Mouse (Mus musculus) kidney, embryonic 14.5 days (tissue): ENCODE measurements around the gene Sema6b. TPM values are rescaled to one million over a fixed set of nuclear protein-coding genes. Genes with fewer than 3 reads are reported as not detected.
"Not testable (repeated sequence)": the region's sequence is repeated elsewhere in the genome, so short reads cannot be mapped to it uniquely, and the experiment has no call there.

Experiments used
- ATAC-seq: fragments of 200-750 bp; cut with Nextera tagmentation; 2 replicates; pipeline ENCODE4 v1.8.0; 2017; ENCODE audit warnings: moderate number of reproducible peaks, mild to moderate bottlenecking, moderate TSS enrichment, moderate library complexity; ENCODE audit not compliant: low FRiP score, low TSS enrichment
- H3K27ac ChIP-seq: fragments of 300-500 bp; sonication (generic); 2 replicates; pipeline ENCODE4 v1.5.1; 2014; ENCODE audit warnings: low read depth, mild to moderate bottlenecking, low read length, moderate library complexity, mixed read lengths
- H3K27me3 ChIP-seq: fragments of 300-500 bp; sonication (generic); 2 replicates; pipeline ENCODE4 v1.6.1; 2014; ENCODE audit warnings: mild to moderate bottlenecking, low read length; ENCODE audit not compliant: control insufficient read depth, insufficient read depth
- H3K36me3 ChIP-seq: fragments of 300-500 bp; sonication (generic); 2 replicates; pipeline ENCODE4 v1.6.1; 2014; ENCODE audit warnings: low read length, mixed read lengths; ENCODE audit not compliant: control insufficient read depth, insufficient read depth
- H3K4me1 ChIP-seq: fragments of 300-500 bp; sonication (generic); 2 replicates; pipeline ENCODE4 v1.6.1; 2014; ENCODE audit warnings: low read length, mixed read lengths; ENCODE audit not compliant: control insufficient read depth, insufficient read depth
- H3K4me2 ChIP-seq: fragments of 300-500 bp; sonication (generic); replicated peaks from 2 replicates; pipeline ENCODE4 v1.6.1; 2014; ENCODE audit warnings: low read depth, mild to moderate bottlenecking, low read length
- H3K4me3 ChIP-seq: fragments of 300-500 bp; sonication (generic); 2 replicates; pipeline ENCODE4 v1.5.1; 2014; ENCODE audit warnings: mild to moderate bottlenecking, low read length
- H3K9ac ChIP-seq: fragments of 300-500 bp; sonication (generic); 2 replicates; pipeline ENCODE4 v1.6.1; 2014; ENCODE audit warnings: low read depth, mild to moderate bottlenecking, low read length, moderate library complexity
- H3K9me3 ChIP-seq: fragments of 300-500 bp; sonication (generic); 2 replicates; pipeline ENCODE4 v1.6.1; 2016; ENCODE audit warnings: low read length; ENCODE audit not compliant: control insufficient read depth
- WGBS: fragments of 180-500 bp; shearing (Covaris S2); extraction: QIAGEN DNeasy Blood & Tissue Kit; methylation state at CpG from one replicate; pipeline ENCODE4 v1.1.7; 2014; 5-methylcytosine and 5-hydroxymethylcytosine counted together
- polyA plus RNA-seq: library from polyadenylated mRNA; unstranded; fragments of >200 nt; fragmentation: Nextera tagmentation; extraction: Ambion mirVana; gene quantifications from 2 replicates; pipeline ENCODE4 v1.2.1, GENCODE M21; 2014

The Sema6b gene
- polyA plus RNA-seq, 1 experiment from 2014 or later: 1.4 TPM

GRCm38 (mm10) chr17:56092312-56092711 is 47.8 kb downstream of the Sema6b start:
- H3K36me3 ChIP-seq: peaks cover 64% of the 10 kb centered on the region
- ATAC-seq: no peak
- no peaks in the 10 kb centered on the region for H3K9me3 ChIP-seq
- no peaks in the 10 kb centered on the region for H3K4me1 ChIP-seq
- no peaks in the 10 kb centered on the region for H3K27me3 ChIP-seq
- H3K4me3 ChIP-seq: no peak overlapping the region
- WGBS: 60% methylated on average over 1 of the region's 1 CpGs
- H3K27ac ChIP-seq: no peak overlapping the region
- no peak overlapping the region for H3K4me2 ChIP-seq
- H3K9ac ChIP-seq: no peak overlapping the region

GRCm38 (mm10) chr17:56080781-56081585 is 59.2 kb downstream of the Sema6b start:
- ATAC-seq: peak; percentile 45
- Histone ChIP-seq H3K36me3 (peaks cover 21% of the 10 kb centered on the region; the same call in 1 of the 2 replicates), H3K4me3 (peak overlapping the region; percentile 90), H3K27ac (no peak overlapping the region), H3K27me3 (no peaks in the 10 kb centered on the region), H3K9ac (peak overlapping the region; percentile 85), H3K4me1 (peaks cover 16% of the 10 kb centered on the region), H3K4me2 (peak overlapping the region; percentile 97), H3K9me3 (no peaks in the 10 kb centered on the region)
- WGBS: 6% methylated on average over 8 of the region's 8 CpGs

GRCm38 (mm10) chr17:56079921-56080320 is 60.2 kb downstream of the Sema6b start:
- Histone ChIP-seq H3K4me2 (peak overlapping the region; percentile 97), H3K27me3 (no peaks in the 10 kb centered on the region), H3K36me3 (peaks cover 15% of the 10 kb centered on the region; the same call in 1 of the 2 replicates), H3K4me1 (peaks cover 20% of the 10 kb centered on the region), H3K9me3 (no peaks in the 10 kb centered on the region), H3K9ac (peak overlapping the region; percentile 85), H3K4me3 (peak overlapping the region; percentile 90), H3K27ac (no peak overlapping the region)
- WGBS: under 1% methylated on average over 10 of the region's 11 CpGs
- ATAC-seq: no peak; the same call in 1 of the 2 replicates

DNA sequence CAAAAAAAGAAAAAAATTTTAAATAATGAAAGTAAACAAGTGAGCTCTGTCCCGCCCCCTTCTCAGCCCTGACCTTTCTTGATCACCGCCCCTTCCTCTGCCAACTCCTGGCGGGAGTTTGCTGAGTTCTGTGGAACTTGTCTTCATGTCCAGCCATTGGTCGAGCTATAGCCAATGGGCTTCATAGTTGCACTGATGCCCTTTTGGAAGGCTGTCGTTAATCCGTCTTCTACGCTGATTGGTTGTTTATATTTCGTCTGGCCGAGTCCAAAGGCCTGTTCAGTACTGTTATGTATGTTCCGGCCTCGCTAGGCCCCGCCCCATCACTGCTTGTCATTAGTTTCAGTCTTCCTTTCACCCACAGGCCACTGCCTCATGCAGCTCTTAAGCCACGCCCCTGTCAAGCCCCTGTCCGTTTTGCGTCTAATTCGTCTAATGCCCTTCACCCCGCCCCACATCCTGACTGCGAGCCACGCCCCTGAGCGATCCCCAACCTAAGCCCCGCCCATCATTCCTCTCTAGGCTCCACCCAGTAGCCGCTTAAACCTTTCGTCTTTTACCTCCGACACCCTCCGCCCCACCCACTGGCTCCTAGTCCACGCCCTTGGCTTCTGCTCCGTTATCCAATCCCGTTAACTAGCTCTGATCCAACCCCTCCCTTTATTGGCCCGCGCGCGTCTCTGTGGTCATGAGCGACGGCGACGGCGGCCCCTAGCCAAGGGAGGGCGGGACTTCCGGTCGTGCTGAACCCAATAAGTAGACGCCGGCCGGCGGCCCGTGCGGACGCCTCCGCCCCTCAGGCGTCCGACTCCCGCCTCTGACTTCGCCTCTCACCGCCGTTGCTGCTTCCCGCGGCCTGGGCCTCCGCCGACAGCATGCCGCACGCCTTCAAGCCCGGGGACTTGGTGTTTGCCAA is 61.0 kb downstream of the Sema6b start, which contains the start of gene Hdgfl2:
Hdgfl2 (plus strand) TSS at position 755 of the 916 bp plus-strand sequence.
- H3K27ac ChIP-seq: no peak within 1 kb of the TSS
- H3K4me1 ChIP-seq: peaks cover 22% of the 10 kb centered on the region
- peak within 1 kb of the TSS; percentile 97 for H3K4me2 ChIP-seq
- H3K4me3 ChIP-seq: peak within 1 kb of the TSS; percentile 90
- H3K9ac ChIP-seq: peak within 1 kb of the TSS; percentile 85
- peaks cover 10% of the 10 kb centered on the region; the same call in 1 of the 2 replicates for H3K36me3 ChIP-seq
- no peaks in the 10 kb centered on the region for H3K27me3 ChIP-seq
- H3K9me3 ChIP-seq: no peaks in the 10 kb centered on the region
- peak; percentile 93 for ATAC-seq
- under 1% methylated on average over 61 of the region's 61 CpGs for WGBS

- H3K27ac ChIP-seq, H3K9ac ChIP-seq, H3K36me3 ChIP-seq, H3K27me3 ChIP-seq, H3K9me3 ChIP-seq, ATAC-seq: not testable (repeated sequence)
- Histone ChIP-seq H3K4me3 (peak overlapping the region; percentile 14; the same call in 1 of the 2 replicates), H3K4me1 (peaks cover 26% of the 10 kb centered on the region), H3K4me2 (peak overlapping the region; percentile 31)
- WGBS: 67% methylated on average over 9 of the region's 9 CpGs
Measured at GRCm38 (mm10) chr17:56078361-56078760, 61.8 kb downstream of the Sema6b start.

GRCm38 (mm10) chr17:56077523-56077922 is 62.6 kb downstream of the Sema6b start:
- ATAC-seq: no peak
- H3K4me1 ChIP-seq: peaks cover 26% of the 10 kb centered on the region

DNA sequence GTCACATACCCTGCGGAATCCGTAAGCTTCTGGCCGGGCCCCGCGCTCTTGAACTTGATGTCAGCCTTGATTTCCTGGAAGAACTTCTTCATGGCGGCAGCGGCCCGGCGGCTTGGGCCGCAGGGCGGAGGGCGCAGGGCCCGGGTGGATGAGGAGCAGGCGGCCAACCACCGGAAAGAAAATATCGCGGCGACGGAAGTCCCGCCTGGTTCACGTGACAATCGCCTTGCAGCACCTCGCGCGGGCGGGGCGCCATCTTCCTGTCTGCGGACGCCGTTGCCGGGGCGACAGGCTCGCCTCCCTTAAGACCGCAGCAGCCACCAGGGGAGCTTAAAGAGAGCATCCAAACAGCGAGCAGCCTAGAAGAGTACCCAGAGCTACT is 65.3 kb downstream of the Sema6b start, which contains the start of gene Ubxn6:
Ubxn6 (minus strand) TSS at position 202 of the 382 bp plus-strand sequence.
- 0% methylated on average over 35 of the region's 35 CpGs for WGBS
- Histone ChIP-seq H3K4me1 (peaks cover 10% of the 10 kb centered on the region), H3K4me2 (peak within 1 kb of the TSS; percentile 59), H3K9ac (peak within 1 kb of the TSS; percentile 74), H3K9me3 (no peaks in the 10 kb centered on the region), H3K4me3 (peak within 1 kb of the TSS; percentile 80), H3K36me3 (peaks cover 31% of the 10 kb centered on the region), H3K27me3 (no peaks in the 10 kb centered on the region), H3K27ac (peak within 1 kb of the TSS; percentile 98)
- ATAC-seq: peak; percentile 56

More at GRCm38 (mm10) chr17:56077523-56077922, 62.6 kb downstream of the Sema6b start:
- Histone ChIP-seq H3K9ac (no peak overlapping the region), H3K4me3 (no peak overlapping the region), H3K9me3 (no peaks in the 10 kb centered on the region), H3K27ac (no peak overlapping the region), H3K4me2 (no peak overlapping the region), H3K27me3 (no peaks in the 10 kb centered on the region), H3K36me3 (peaks cover 7% of the 10 kb centered on the region)
- WGBS: 94% methylated on average over 5 of the region's 5 CpGs

- peak; percentile 29 for ATAC-seq
Measured at GRCm38 (mm10) chr17:56074097-56074826, 65.9 kb downstream of the Sema6b start.

More at GRCm38 (mm10) chr17:56074097-56074826, 65.9 kb downstream of the Sema6b start:
- WGBS: 7% methylated on average over 22 of the region's 22 CpGs
- peaks cover 10% of the 10 kb centered on the region for H3K4me1 ChIP-seq
- peak overlapping the region; percentile 98 for H3K27ac ChIP-seq
- peak overlapping the region; percentile 74 for H3K9ac ChIP-seq
- H3K27me3 ChIP-seq: no peaks in the 10 kb centered on the region
- H3K9me3 ChIP-seq: no peaks in the 10 kb centered on the region
- peak overlapping the region; percentile 80 for H3K4me3 ChIP-seq
- peaks cover 36% of the 10 kb centered on the region for H3K36me3 ChIP-seq
- peak overlapping the region; percentile 59 for H3K4me2 ChIP-seq
